Mouse (Mus musculus) ovary, adult 18-20 months (tissue): ENCODE measurements at regions not wholly inside any gene's neighbourhood (a gene's known extent, or its start where the extent isn't known, plus 50 kb on each side); places are given as distances from the start of the nearest gene placed in this dataset.

Experiments
- DNase-seq: peaks from one replicate; pipeline ENCODE4 v3.0.0; 2022; ENCODE audit warnings: low spot score, mixed read lengths

GRCm38 (mm10) chr8:24284966-24285365 lies 440.7 kb downstream of the Adam3 start:
- no peak for DNase-seq

- DNase-seq: no peak
These were observed 441.7 kb downstream of the Adam3 start for GRCm38 (mm10) chr8:24283901-24284405.

- no peak for DNase-seq
These were observed 445.4 kb downstream of the Adam3 start for GRCm38 (mm10) chr8:24280296-24280695.

GRCm38 (mm10) chr8:24278391-24278790 lies 447.3 kb downstream of the Adam3 start:
- no peak for DNase-seq

- DNase-seq: no peak
These were observed 464.3 kb downstream of the Adam3 start for GRCm38 (mm10) chr8:24261359-24261758.

GRCm38 (mm10) chr8:24258622-24259021 lies 467.0 kb downstream of the Adam3 start:
- DNase-seq: no peak

- no peak for DNase-seq
These were observed 483.4 kb downstream of the Adam3 start for GRCm38 (mm10) chr8:24242211-24242610.

GRCm38 (mm10) chr8:24240211-24240983 lies 485.3 kb downstream of the Adam3 start:
- no peak for DNase-seq

- no peak for DNase-seq
These were observed 490.7 kb downstream of the Adam3 start for GRCm38 (mm10) chr8:24234981-24235380.

DNA sequence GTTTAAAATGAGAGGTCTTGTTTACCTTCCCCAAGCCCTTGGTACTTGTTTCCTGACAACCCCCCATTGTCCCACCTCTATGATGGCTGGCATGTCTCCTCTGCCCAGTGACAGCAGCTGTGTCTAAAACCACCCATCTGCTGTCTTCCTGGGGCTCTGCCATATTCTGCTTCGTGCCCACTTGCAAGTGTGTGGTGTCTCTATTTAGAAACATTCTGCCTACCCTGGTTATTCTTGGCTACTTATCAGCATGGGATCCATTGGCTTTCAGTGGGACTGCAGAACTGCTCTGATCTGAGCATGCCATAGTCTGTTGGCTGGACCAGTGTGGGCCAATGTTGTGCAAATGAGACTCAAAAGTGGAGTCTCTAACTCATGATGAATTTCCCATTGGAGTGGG lies 497.5 kb downstream of the Adam3 start:
- no peak for DNase-seq

DNA sequence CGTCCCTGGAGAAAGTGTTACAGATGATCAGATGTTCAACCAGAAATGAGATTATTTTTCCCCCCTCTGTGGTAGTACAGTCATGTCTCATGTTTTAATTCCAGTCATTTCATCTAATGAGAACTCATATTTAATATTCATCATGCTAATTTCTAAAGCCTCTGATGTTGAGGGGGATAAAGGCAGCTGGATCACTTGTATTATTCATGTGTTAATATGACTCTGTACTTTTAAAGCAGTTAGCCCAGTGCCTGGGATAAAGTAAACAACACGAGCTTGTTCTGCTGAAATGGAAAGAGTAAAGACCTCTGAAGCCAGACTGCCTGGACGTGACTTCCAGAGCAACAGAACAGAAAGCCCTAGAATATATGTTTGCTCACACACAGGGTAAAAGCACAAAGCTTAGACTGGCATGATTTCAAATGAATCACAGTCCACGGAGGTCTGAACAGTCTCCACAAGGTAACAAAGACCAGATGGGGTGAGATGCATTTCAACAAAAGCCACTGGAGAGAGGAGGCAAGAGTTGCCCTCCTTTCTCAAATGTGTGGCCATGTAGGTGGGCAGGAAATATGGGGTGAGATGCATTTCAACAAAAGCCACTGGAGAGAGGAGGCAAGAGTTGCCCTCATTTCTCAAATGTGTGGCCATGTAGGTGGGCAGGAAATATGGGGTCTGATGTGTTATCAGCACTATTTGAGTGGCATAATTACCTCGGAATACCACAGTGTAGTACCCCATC lies 498.1 kb downstream of the Adam3 start:
- no peak for DNase-seq

GRCm38 (mm10) chr8:24220222-24220621 lies 505.4 kb downstream of the Adam3 start:
- DNase-seq: no peak

DNA sequence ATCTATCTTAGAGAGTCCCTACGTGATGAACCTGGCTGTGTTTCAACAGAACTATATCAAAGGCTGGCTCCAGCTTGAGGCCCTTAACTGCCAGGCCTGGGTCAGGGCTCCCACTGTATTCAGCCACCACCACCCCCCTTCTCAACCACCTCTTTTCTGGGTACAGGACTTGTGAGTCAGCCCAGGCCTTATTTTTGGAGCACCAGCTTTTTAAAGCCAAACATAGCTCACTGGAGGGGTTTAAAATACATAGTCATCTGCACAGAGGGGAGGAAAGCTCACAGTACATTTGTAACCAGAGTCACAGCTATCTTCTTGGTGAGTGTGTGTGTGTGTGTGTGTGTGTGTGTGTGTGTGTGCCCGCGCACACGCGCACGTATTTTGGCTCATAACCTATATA lies 509.0 kb downstream of the Adam3 start:
- no peak for DNase-seq

DNA sequence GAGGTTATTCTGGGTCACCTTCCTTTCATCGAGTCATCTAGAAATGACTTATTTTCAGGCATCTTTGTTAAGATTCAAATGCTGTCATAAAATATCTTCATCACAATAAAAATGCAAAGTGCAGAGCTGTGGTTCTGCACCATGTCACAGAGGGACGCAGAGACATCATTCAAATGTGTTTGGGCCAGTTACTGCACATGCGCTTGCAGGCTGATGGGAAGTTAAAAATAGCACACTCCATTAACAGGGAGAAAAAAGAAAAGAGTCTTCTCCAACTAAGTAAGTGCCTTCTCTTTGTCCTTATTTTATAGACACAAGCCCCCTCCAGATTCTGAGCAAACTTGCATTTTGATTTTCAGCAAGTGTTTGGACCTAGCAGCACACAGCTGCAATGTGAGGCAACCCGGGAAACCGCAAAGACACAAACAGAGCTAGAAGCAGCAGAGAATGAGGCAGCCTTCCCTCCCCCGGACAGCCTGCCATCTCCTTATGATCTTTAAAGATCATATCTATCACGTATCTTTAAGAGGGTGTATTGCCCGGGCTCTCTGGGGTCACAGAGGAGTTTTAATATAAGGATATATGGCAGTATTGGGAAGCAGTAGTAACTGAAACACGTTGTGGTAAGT lies 510.0 kb downstream of the Adam3 start:
- no peak for DNase-seq

- no peak for DNase-seq
These were observed 511.3 kb downstream of the Adam3 start for GRCm38 (mm10) chr8:24214315-24214714.

GRCm38 (mm10) chr8:24212216-24213200 lies 513.1 kb downstream of the Adam3 start:
- DNase-seq: no peak

DNA sequence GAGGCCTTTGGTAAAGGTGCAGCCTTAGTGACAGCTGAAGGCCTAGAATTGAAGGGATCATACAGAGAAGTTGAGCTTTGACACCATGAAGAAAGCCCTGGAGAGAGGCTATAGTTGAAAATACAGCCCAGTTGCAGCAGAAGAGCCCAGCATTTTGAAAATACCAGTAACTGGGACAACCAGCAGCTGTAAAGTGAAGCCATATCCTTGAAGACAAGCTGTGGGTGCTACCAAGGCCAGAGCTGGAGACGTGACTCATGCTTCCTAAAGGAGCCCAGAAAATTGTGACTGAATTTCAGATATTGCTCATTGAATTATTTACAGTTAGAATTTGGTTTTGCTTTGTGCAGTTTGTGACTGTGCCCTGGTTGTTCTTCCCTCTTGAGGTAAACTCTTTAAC lies 514.6 kb downstream of the Adam3 start:
- DNase-seq: peak; percentile 23
